Mouse (Mus musculus) bone marrow, adult 2 months (tissue): Measurements from ENCODE around the gene Polr2f. TPM values are rescaled to one million over a fixed set of nuclear protein-coding genes. Genes with fewer than 3 reads are reported as not detected.

Experiments
- H3K27ac ChIP-seq: fragments of 200-500 bp; 2 replicates; pipeline ENCODE4 v1.5.1; 2012; ENCODE audit warnings: low read depth, mild to moderate bottlenecking, control low read depth, inconsistent platforms, low read length; ENCODE audit not compliant: control insufficient read depth, poor library complexity, insufficient read depth
- H3K4me1 ChIP-seq: fragments of 200-500 bp; 2 replicates; pipeline ENCODE4 v1.6.1; 2011; ENCODE audit warnings: low read length; ENCODE audit not compliant: control insufficient read depth, insufficient read depth
- H3K4me3 ChIP-seq: fragments of 200-500 bp; replicated peaks from 2 replicates; pipeline ENCODE3; 2011; ENCODE audit warnings: mild to moderate bottlenecking, low read depth, low read length, control low read depth; ENCODE audit not compliant: control insufficient read depth
- CTCF ChIP-seq: fragments of 200-500 bp; IDR thresholded peaks from 2 replicates; pipeline ENCODE4 v1.5.1; 2011; ENCODE audit warnings: low read length, control low read depth; ENCODE audit not compliant: control insufficient read depth, insufficient read depth
- POLR2A ChIP-seq: fragments of 200-500 bp; IDR thresholded peaks from 2 replicates; pipeline ENCODE4 v1.6.1; 2011; ENCODE audit warnings: low read depth, mild to moderate bottlenecking, control low read depth, low read length, borderline replicate concordance; ENCODE audit not compliant: control insufficient read depth
- WGBS: fragments of 180-500 bp; shearing (Covaris S2); methylation state at CpG from one replicate; pipeline ENCODE4 v1.1.7; 2018; 5-methylcytosine and 5-hydroxymethylcytosine counted together
- polyA plus RNA-seq: library from polyadenylated mRNA; stranded (reverse); fragments of >200 nt; gene quantifications from 2 replicates; pipeline ENCODE4 v1.2.4, GENCODE M21; 2011; ENCODE audit warnings: low replicate concordance; ENCODE audit not compliant: missing spikeins, insufficient read depth, insufficient read length

Gene Polr2f
- polyA plus RNA-seq, 1 experiment: 74.0 TPM

DNA sequence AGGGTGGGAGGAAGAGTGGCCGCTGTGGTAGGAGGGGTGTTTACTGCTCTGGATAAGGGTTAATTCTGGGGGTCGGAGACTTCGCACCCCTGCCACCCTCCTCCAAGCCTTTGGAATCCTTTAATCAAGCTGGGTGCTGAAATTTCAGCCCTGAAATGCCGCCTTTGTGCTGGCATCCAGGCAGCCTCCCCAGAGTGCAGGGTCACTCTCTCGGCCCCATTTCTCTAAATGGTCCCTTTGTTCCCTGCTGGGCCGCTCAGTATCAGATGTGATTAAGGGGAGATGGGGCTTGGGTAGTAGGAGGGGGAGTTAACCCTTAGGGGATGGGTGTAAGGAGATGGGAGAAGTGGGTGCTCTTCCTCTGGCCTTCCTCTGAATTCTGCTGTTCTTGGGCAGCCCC lies 11.9 kb downstream of the Polr2f start:
- 86% methylated on average over 6 of the region's 6 CpGs for WGBS
- TF ChIP-seq CTCF (no peak), POLR2A (no peak)
- Histone ChIP-seq H3K27ac (no peak overlapping the region), H3K4me3 (no peak overlapping the region), H3K4me1 (no peaks in the 10 kb centered on the region)

GRCm38 (mm10) chr15:79155572-79155971 lies 14.8 kb downstream of the Polr2f start:
- Histone ChIP-seq H3K4me3 (no peak overlapping the region), H3K4me1 (no peaks in the 10 kb centered on the region), H3K27ac (no peak overlapping the region)
- no peak for TF ChIP-seq POLR2A
- 28% methylated on average over 3 of the region's 3 CpGs for WGBS

GRCm38 (mm10) chr15:79162301-79162700 lies 21.5 kb downstream of the Polr2f start:
- 22% methylated on average over 7 of the region's 7 CpGs for WGBS
- H3K4me3 ChIP-seq: no peak overlapping the region
- no peak for TF ChIP-seq CTCF
- no peak for TF ChIP-seq POLR2A
- H3K4me1 ChIP-seq: no peaks in the 10 kb centered on the region
- no peak overlapping the region for H3K27ac ChIP-seq

DNA sequence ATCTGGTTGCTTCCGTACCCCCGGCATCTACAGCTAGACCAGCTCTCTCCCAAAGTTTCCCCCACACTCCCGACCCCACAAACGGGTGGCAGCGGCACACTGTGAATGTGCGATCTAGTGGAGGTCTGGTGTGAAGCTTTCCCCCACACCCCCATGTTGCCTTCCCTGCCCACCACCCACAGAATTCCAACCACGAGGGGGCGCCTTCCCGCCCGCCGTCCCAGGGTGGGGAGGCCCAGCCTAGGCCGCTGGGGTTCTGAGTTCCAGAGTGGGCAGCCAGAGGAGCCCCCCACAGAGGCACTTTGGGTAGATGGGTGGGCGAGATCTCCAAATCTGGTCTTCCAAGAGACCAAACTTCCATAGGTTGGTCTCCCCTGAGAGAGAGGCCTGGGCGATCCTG lies 22.0 kb downstream of the Polr2f start:
- Histone ChIP-seq H3K4me1 (no peaks in the 10 kb centered on the region), H3K4me3 (no peak overlapping the region), H3K27ac (no peak overlapping the region)
- 46% methylated on average over 14 of the region's 14 CpGs for WGBS
- no peak for TF ChIP-seq POLR2A
- TF ChIP-seq CTCF: no peak

- no peak for TF ChIP-seq CTCF
- no peak for TF ChIP-seq POLR2A
- H3K4me1 ChIP-seq: no peaks in the 10 kb centered on the region
- no peak overlapping the region for H3K4me3 ChIP-seq
- no peak overlapping the region for H3K27ac ChIP-seq
- 9% methylated on average over 14 of the region's 15 CpGs for WGBS
Measured at GRCm38 (mm10) chr15:79164251-79164650, 23.4 kb downstream of the Polr2f start.

DNA sequence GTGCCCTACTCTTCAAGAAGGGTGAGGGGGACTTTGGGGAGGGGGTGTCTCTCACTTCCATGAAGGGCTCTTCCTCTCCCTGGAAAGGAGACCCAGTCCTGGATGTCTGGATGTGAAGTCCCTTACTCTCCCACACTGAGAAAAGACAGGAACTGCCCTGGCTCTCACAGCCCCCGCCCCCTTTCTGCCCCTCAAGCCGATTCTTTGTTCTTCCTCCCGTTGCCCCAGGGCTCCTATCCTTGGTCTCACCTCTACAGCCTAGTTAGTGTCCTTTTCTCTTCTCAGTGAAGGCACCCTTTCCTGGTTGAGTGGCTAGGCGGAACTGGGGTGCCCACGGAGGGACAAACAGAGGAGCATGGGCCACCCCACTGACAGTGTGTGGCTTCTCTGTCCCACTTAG lies 24.3 kb downstream of the Polr2f start, which contains the start of gene Sox10:
Gene Sox10, minus strand, starts transcription at position 101 of the 400 bp plus-strand sequence.
- Histone ChIP-seq H3K4me1 (no peaks in the 10 kb centered on the region), H3K27ac (no peak within 1 kb of the TSS), H3K4me3 (no peak within 1 kb of the TSS)
- 69% methylated on average over 5 of the region's 5 CpGs for WGBS
- TF ChIP-seq CTCF (no peak), POLR2A (no peak)

DNA sequence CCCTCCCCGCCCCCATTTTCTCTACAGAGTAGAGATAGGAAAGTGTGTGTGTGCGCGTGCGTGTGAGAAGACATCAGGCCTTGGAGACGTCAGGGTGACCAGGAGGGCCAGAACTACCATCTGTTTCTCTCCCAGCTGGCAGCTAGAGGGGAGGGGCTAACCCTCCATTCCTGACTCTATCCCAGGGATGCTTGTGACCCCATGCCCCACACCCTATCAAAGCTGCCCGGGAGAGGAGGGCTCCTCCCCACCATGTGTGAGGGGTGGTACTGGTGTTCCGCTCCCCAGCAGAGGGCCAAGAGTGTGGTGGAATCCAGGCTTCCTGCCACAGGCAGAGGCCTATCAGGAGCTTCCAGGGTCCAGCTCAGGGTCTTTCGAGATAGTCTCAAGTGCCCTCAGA lies 25.9 kb downstream of the Polr2f start:
- TF ChIP-seq CTCF (no peak), POLR2A (no peak)
- H3K4me1 ChIP-seq: no peaks in the 10 kb centered on the region
- 71% methylated on average over 8 of the region's 8 CpGs for WGBS
- no peak overlapping the region for H3K27ac ChIP-seq
- no peak overlapping the region for H3K4me3 ChIP-seq

DNA sequence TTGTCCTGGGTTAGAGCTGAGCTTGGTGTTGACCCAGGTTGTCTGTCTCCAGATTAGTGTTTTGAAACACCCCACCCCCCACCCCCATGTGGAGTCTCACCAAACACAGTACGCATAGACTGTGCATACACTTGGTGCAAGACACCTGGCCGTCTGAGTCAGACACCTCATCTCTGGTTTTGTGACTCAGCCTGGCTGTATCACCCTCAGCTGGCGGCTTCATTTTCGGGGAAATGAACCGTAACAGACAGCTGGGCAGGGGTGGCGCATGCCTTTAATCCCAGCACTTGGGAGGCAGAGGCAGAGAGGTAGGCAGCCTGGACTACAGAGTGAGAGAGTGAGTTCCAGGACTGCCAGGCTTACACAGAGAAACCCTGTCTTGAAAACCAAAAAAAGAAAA lies 36.1 kb downstream of the Polr2f start:
- 60% methylated on average over 6 of the region's 6 CpGs for WGBS
- H3K27ac ChIP-seq: no peak overlapping the region
- H3K4me1 ChIP-seq: no peaks in the 10 kb centered on the region
- TF ChIP-seq CTCF (no peak), POLR2A (no peak)
- no peak overlapping the region for H3K4me3 ChIP-seq

- H3K27ac ChIP-seq: no peak overlapping the region
- H3K4me3 ChIP-seq: no peak overlapping the region
- H3K4me1 ChIP-seq: no peaks in the 10 kb centered on the region
- 79% methylated on average over 10 of the region's 10 CpGs for WGBS
- TF ChIP-seq CTCF (no peak), POLR2A (no peak)
Measured at GRCm38 (mm10) chr15:79185213-79185612, 44.4 kb downstream of the Polr2f start.

DNA sequence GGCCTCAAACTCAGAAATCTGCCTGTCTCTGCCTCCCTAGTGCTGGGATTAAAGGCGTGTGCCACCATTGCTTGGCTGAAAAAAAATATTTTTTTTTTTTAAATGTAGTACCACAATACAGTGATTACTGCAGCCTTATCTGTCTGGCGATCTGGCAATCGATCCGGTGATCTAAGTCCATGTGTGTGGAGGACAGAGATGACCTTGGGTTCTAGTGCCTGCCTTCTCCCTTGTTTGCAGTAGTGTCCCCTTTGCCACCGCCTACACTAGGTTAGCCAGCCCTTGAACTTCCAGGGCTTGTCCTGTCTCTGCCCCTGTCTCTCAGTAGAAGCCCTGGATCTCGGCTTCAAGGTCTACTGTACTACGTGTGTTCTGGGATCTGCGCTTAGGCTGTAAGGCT lies 47.0 kb downstream of the Polr2f start:
- no peak overlapping the region for H3K27ac ChIP-seq
- no peaks in the 10 kb centered on the region for H3K4me1 ChIP-seq
- TF ChIP-seq POLR2A (no peak), CTCF (no peak)
- WGBS: 84% methylated on average over 8 of the region's 8 CpGs
- H3K4me3 ChIP-seq: no peak overlapping the region
